Mouse (Mus musculus): ENCODE data around the gene Stx6.

Stx6 gene

GRCm38 (mm10) chr1:155223849-155224554 is 65.5 kb downstream of the Stx6 start:
- in situ Hi-C loops (cut with MboI; ENCODE audit: unreplicated experiment in 2 of 2), result loop anchor here (5.0 to 25.0 kb wide), 6 partner anchors 58 to 612 kb away; partner anchors contain the start of gene Cacna1e (in 1 of the 2)

GRCm38 (mm10) chr1:155229464-155230411 is 71.2 kb downstream of the Stx6 start:
- in situ Hi-C loops (cut with MboI; ENCODE audit: unreplicated experiment in 2 of 2), result loop anchor here (5.0 to 25.0 kb wide), 6 partner anchors 53 to 942 kb away; partner anchors contain the start of gene Cacna1e (in 1 of the 2)

GRCm38 (mm10) chr1:155232385-155232784 is 73.9 kb downstream of the Stx6 start:
- in situ Hi-C loops (cut with MboI; ENCODE audit: unreplicated experiment in 2 of 2), result loop anchor here (25.0 kb wide), 1 partner anchor 945 kb away; no protein-coding TSS in a partner anchor

GRCm38 (mm10) chr1:155232786-155233185 is 74.3 kb downstream of the Stx6 start:
- in situ Hi-C loops (cut with MboI; ENCODE audit: unreplicated experiment in 2 of 2), result loop anchor here (25.0 kb wide), 1 partner anchor 945 kb away; no protein-coding TSS in a partner anchor

GRCm38 (mm10) chr1:155233378-155233777 is 74.9 kb downstream of the Stx6 start:
- in situ Hi-C loops (cut with MboI; ENCODE audit: unreplicated experiment in 2 of 2), result loop anchor here (25.0 kb wide), 1 partner anchor 946 kb away; no protein-coding TSS in a partner anchor

- in situ Hi-C loops (cut with MboI; ENCODE audit: unreplicated experiment in 2 of 2), result loop anchor here (25.0 kb wide), 1 partner anchor 947 kb away; no protein-coding TSS in a partner anchor
These were observed 75.6 kb downstream of the Stx6 start for GRCm38 (mm10) chr1:155233931-155234607.

- in situ Hi-C loops (cut with MboI; ENCODE audit: unreplicated experiment in 2 of 2), result loop anchor here (25.0 kb wide), 1 partner anchor 948 kb away; no protein-coding TSS in a partner anchor
These were observed 77.1 kb downstream of the Stx6 start for GRCm38 (mm10) chr1:155235641-155236040.

- in situ Hi-C loops (cut with MboI; ENCODE audit: unreplicated experiment in 2 of 2), result loop anchor here (25.0 kb wide), 1 partner anchor 949 kb away; no protein-coding TSS in a partner anchor
These were observed 78.0 kb downstream of the Stx6 start for GRCm38 (mm10) chr1:155236306-155237024.

GRCm38 (mm10) chr1:155237390-155237789 is 78.9 kb downstream of the Stx6 start:
- in situ Hi-C loops (cut with MboI; ENCODE audit: unreplicated experiment in 2 of 2), result loop anchor here (25.0 kb wide), 1 partner anchor 950 kb away; no protein-coding TSS in a partner anchor

- in situ Hi-C loops (cut with MboI; ENCODE audit: unreplicated experiment in 2 of 2), result loop anchor here (25.0 kb wide), 1 partner anchor 951 kb away; no protein-coding TSS in a partner anchor
These were observed 79.6 kb downstream of the Stx6 start for GRCm38 (mm10) chr1:155238126-155238525.

- in situ Hi-C loops (cut with MboI; ENCODE audit: unreplicated experiment in 2 of 2), result loop anchor here (25.0 kb wide), 1 partner anchor 952 kb away; no protein-coding TSS in a partner anchor
These were observed 80.7 kb downstream of the Stx6 start for GRCm38 (mm10) chr1:155239169-155239568.

- in situ Hi-C loops (cut with MboI; ENCODE audit: unreplicated experiment in 2 of 2), result loop anchor here (25.0 kb wide), 1 partner anchor 953 kb away; no protein-coding TSS in a partner anchor
These were observed 81.6 kb downstream of the Stx6 start for GRCm38 (mm10) chr1:155239962-155240717.

GRCm38 (mm10) chr1:155241701-155242487 is 83.4 kb downstream of the Stx6 start:
- in situ Hi-C loops (cut with MboI; ENCODE audit: unreplicated experiment in 2 of 2), result loop anchor here (25.0 kb wide), 1 partner anchor 955 kb away; no protein-coding TSS in a partner anchor

GRCm38 (mm10) chr1:155242488-155242745 is 83.9 kb downstream of the Stx6 start:
- in situ Hi-C loops (cut with MboI; ENCODE audit: unreplicated experiment in 2 of 2), result loop anchor here (25.0 kb wide), 1 partner anchor 955 kb away; no protein-coding TSS in a partner anchor

- in situ Hi-C loops (cut with MboI; ENCODE audit: unreplicated experiment in 2 of 2), result loop anchor here (25.0 kb wide), 1 partner anchor 957 kb away; no protein-coding TSS in a partner anchor
These were observed 85.6 kb downstream of the Stx6 start, which contains the start of gene BC034090 for GRCm38 (mm10) chr1:155243797-155244770. Gene BC034090 (minus strand): TSS chr1:155244444.

GRCm38 (mm10) chr1:155244771-155245211 is 86.3 kb downstream of the Stx6 start:
- in situ Hi-C loops (cut with MboI; ENCODE audit: unreplicated experiment in 2 of 2), result loop anchor here (25.0 kb wide), 1 partner anchor 957 kb away; no protein-coding TSS in a partner anchor
